Mouse (Mus musculus) liver, adult (tissue): Measurements from ENCODE around the gene Tspan32.

Source experiments
- GATA4 ChIP-seq: IDR thresholded peaks from 2 replicates; pipeline ENCODE4 v1.6.1; 2014; ENCODE audit warnings: mild to moderate bottlenecking, low read length; ENCODE audit not compliant: insufficient replicate concordance

The Tspan32 gene

GRCm38 (mm10) chr7:143004727-143005343 is at the start of gene Tspan32:
Gene Tspan32, plus strand, starts transcription at chr7:143005046.
- no peak for TF ChIP-seq GATA4

GRCm38 (mm10) chr7:142956018-142956417 is 48.8 kb upstream of the Tspan32 start:
- TF ChIP-seq GATA4, result no peak

- no peak for TF ChIP-seq GATA4
These were observed 46.0 kb upstream of the Tspan32 start for GRCm38 (mm10) chr7:142958817-142959216.

GRCm38 (mm10) chr7:142959752-142960151 is 45.1 kb upstream of the Tspan32 start:
- TF ChIP-seq GATA4, result no peak

- no peak for TF ChIP-seq GATA4
These were observed 37.4 kb upstream of the Tspan32 start for GRCm38 (mm10) chr7:142967414-142967883.

- TF ChIP-seq GATA4, result no peak
These were observed 36.7 kb upstream of the Tspan32 start for GRCm38 (mm10) chr7:142967884-142968808.

GRCm38 (mm10) chr7:142968809-142969511 is 35.9 kb upstream of the Tspan32 start, which contains the start of gene Ascl2:
Gene Ascl2, minus strand, starts transcription at chr7:142969264.
- no peak for TF ChIP-seq GATA4

GRCm38 (mm10) chr7:142981908-142982307 is 22.9 kb upstream of the Tspan32 start:
- TF ChIP-seq GATA4, result no peak

- TF ChIP-seq GATA4, result no peak
These were observed 19.7 kb upstream of the Tspan32 start for GRCm38 (mm10) chr7:142985146-142985545.

- no peak for TF ChIP-seq GATA4
These were observed 17.1 kb upstream of the Tspan32 start for GRCm38 (mm10) chr7:142987718-142988117.

- no peak for TF ChIP-seq GATA4
These were observed 9.8 kb upstream of the Tspan32 start for GRCm38 (mm10) chr7:142995004-142995403.

- TF ChIP-seq GATA4, result no peak
These were observed 9.1 kb upstream of the Tspan32 start for GRCm38 (mm10) chr7:142995630-142996338.

- TF ChIP-seq GATA4, result no peak
These were observed 7.8 kb upstream of the Tspan32 start for GRCm38 (mm10) chr7:142996998-142997397.

- TF ChIP-seq GATA4, result no peak
These were observed 7.3 kb upstream of the Tspan32 start for GRCm38 (mm10) chr7:142997403-142998150.
